Mouse (Mus musculus) heart, postnatal 0 days (tissue): ENCODE data around the gene Mob4. TPM values are rescaled to one million over a fixed set of nuclear protein-coding genes. Genes with fewer than 3 reads are reported as not detected.

ENCODE experiments used
- ATAC-seq: fragments of 200-750 bp; cut with Nextera tagmentation; 2 replicates; pipeline ENCODE4 v1.8.0; 2017; ENCODE audit warnings: low read depth, moderate number of reproducible peaks, moderate library complexity; ENCODE audit not compliant: insufficient read depth
- DNase-seq: peaks from one replicate; pipeline ENCODE4 v3.0.0-alpha.2; 2016; ENCODE audit warnings: low spot score
- H3K27ac ChIP-seq: fragments of 300-500 bp; sonication (generic); 2 replicates; pipeline ENCODE4 v1.5.1; 2014; ENCODE audit warnings: low read depth, mild to moderate bottlenecking
- H3K27me3 ChIP-seq: fragments of 300-500 bp; sonication (generic); 2 replicates; pipeline ENCODE4 v1.6.1; 2014; ENCODE audit warnings: low read length, mixed read lengths; ENCODE audit not compliant: control insufficient read depth, insufficient read depth
- H3K36me3 ChIP-seq: fragments of 300-500 bp; sonication (generic); replicated peaks from 2 replicates; pipeline ENCODE4 v1.6.1; 2014; ENCODE audit warnings: low read length, mixed read lengths; ENCODE audit not compliant: control insufficient read depth, insufficient read depth
- H3K4me1 ChIP-seq: fragments of 300-500 bp; sonication (generic); 2 replicates; pipeline ENCODE4 v1.6.1; 2014; ENCODE audit warnings: antibody characterized with exemption; ENCODE audit not compliant: control insufficient read depth, insufficient read depth
- H3K4me2 ChIP-seq: fragments of 300-500 bp; sonication (generic); 2 replicates; pipeline ENCODE4 v1.6.1; 2014; ENCODE audit warnings: low read depth, mild to moderate bottlenecking, low read length, moderate library complexity
- H3K4me3 ChIP-seq: fragments of 300-500 bp; sonication (generic); 2 replicates; pipeline ENCODE4 v1.5.1; 2014; ENCODE audit warnings: low read depth, low read length
- H3K9ac ChIP-seq: fragments of 300-500 bp; sonication (generic); replicated peaks from 2 replicates; pipeline ENCODE4 v1.6.1; 2014; ENCODE audit warnings: low read depth, low read length, mixed read lengths
- H3K9me3 ChIP-seq: fragments of 300-500 bp; sonication (generic); replicated peaks from 2 replicates; pipeline ENCODE4 v1.6.1; 2016; ENCODE audit warnings: low read length; ENCODE audit not compliant: control insufficient read depth
- CTCF ChIP-seq: IDR thresholded peaks from 2 replicates; pipeline ENCODE4 v1.5.1; 2016; ENCODE audit warnings: antibody characterized with exemption, control low read depth, low read depth
- EP300 ChIP-seq: IDR thresholded peaks from 2 replicates; pipeline ENCODE4 v1.6.1; 2016; ENCODE audit warnings: antibody characterized with exemption, low read depth
- WGBS: fragments of 180-500 bp; shearing (Covaris S2); extraction: QIAGEN DNeasy Blood & Tissue Kit; methylation state at CpG from one replicate; pipeline ENCODE4 v1.1.7; 2014; 5-methylcytosine and 5-hydroxymethylcytosine counted together
- polyA plus RNA-seq: library from polyadenylated mRNA; unstranded; fragments of >200 nt; fragmentation: Nextera tagmentation; extraction: Ambion mirVana; gene quantifications from 2 replicates; pipeline ENCODE4 v1.2.1, GENCODE M21; 2015
- total RNA-seq: library from RNA; depleted of rRNA; stranded (reverse); fragments of >200 nt; gene quantifications from 2 replicates; pipeline ENCODE4 v1.2.3, GENCODE M21; 2014; ENCODE audit warnings: low replicate concordance; rRNA removed

Mob4 gene
- total and polyA plus RNA-seq, 2 experiments from 2014 or later: 59.2 to 98.1 TPM

DNA sequence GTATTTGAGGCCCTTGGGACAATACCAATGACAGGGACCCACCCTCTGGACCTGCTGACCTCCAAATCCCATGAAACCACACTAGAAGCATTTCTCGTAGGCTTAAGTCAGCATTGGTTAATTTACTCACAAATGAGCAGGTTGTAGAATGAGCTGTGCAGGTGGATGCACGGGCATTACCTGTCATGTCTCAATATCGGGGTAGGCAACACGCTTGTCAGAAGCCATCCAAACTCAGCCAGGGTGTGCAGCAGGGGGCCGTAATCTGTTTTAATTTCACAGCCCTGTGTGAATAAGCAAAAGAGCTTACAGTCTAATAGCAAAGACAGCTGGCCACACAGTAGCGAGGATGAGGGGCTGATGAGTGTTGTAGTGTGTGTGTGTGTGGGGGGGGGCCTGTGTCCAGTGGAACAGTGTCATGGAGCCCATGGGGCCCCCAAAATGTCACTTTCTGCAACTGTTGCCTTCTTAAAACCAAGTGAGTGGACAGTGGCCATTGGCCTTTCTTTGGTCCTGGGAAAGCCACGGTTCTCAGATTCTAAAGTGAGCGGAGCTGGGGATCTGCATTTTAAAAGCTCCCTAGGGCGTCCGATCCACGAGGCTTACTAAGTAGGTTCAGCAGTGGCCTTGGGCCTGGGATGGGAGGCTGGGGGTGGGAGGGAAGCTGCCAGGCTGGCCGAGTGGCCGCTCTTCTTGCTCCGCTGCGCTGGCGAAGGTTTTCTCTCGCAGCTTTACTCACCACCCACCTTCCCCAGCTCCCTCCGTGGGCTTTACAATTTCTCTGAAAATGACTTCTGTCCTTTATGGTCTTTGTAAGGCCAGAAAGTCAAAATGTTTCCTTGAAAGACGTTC, 63.3 kb downstream of the Mob4 start:
- Histone ChIP-seq H3K27me3 (no peaks in the 10 kb centered on the region), H3K36me3 (peaks cover 4% of the 10 kb centered on the region; the same call in 1 of the 2 replicates), H3K4me1 (peaks cover 9% of the 10 kb centered on the region; the same call in 1 of the 2 replicates), H3K4me2 (no peak overlapping the region), H3K9ac (no peak overlapping the region), H3K27ac (no peak overlapping the region), H3K9me3 (no peaks in the 10 kb centered on the region), H3K4me3 (no peak overlapping the region)
- TF ChIP-seq CTCF (no peak), EP300 (no peak)
- ATAC-seq (no peak), DNase-seq (no peak)
- 74% methylated on average over 19 of the region's 19 CpGs for WGBS

DNA sequence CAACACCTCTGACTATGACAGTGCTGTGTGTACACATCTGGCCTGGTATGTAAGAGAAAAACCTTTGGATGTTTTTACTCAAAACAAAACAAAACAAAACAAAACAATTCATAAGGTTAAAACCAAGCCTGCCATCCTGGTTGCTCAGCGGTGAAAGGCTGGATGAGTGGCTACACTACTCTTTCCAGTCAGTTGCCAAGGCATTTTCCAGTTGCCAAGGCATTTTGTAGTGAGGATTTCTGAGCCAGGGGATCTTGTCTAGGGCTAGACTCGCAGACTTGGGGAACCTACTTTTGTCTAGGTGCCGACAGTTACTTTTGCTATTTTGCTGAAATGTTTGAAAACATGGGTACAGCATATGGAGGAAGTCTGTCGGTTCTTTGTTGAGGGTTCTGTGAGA, 64.0 kb downstream of the Mob4 start:
- 80% methylated on average over 4 of the region's 4 CpGs for WGBS
- H3K36me3 ChIP-seq: peaks cover 4% of the 10 kb centered on the region; the same call in 1 of the 2 replicates
- H3K27me3 ChIP-seq: no peaks in the 10 kb centered on the region
- H3K27ac ChIP-seq: no peak overlapping the region
- no peak for ATAC-seq
- TF ChIP-seq EP300 (no peak), CTCF (no peak)
- no peak overlapping the region for H3K9ac ChIP-seq
- H3K9me3 ChIP-seq: no peaks in the 10 kb centered on the region
- no peak overlapping the region for H3K4me2 ChIP-seq
- DNase-seq: no peak
- H3K4me3 ChIP-seq: no peak overlapping the region
- H3K4me1 ChIP-seq: peaks cover 9% of the 10 kb centered on the region; the same call in 1 of the 2 replicates

DNA sequence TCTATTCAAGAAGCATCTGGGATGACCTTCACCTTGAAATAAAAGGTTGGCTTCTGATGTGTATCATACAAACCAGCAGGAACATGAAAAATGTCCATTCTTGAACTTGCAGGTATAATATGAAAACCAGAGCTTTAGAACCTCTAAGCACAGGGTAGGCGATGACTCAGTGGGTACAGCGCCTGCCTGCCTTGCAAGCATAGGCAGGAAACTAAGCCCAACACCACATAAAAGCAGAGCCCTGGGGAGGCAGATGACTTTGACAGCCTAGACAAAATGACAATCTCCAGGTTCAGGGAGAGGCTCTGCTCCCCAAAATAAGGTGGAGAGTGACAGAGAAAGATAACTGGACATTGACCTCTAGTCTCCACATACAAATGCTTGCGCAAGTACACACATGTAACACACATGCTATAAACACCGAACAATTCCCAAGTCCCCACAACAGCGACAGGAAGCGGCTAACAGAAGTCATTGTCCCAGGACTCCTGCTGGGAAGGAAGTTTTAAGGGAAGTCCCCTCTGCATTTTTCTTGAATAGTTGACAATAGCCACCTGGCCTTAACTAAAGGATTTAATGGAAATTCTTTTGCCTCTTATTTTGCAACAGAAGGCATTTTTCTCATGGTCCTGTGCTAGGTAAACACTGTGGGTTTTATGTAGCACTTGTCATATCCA, 65.4 kb downstream of the Mob4 start:
- no peak overlapping the region for H3K4me2 ChIP-seq
- DNase-seq (peak; percentile 51), ATAC-seq (peak; percentile 37; the same call in 1 of the 2 replicates)
- 52% methylated on average over 6 of the region's 6 CpGs for WGBS
- H3K4me3 ChIP-seq: no peak overlapping the region
- H3K9me3 ChIP-seq: no peaks in the 10 kb centered on the region
- H3K36me3 ChIP-seq: peaks cover 4% of the 10 kb centered on the region; the same call in 1 of the 2 replicates
- H3K9ac ChIP-seq: no peak overlapping the region
- no peaks in the 10 kb centered on the region for H3K27me3 ChIP-seq
- TF ChIP-seq CTCF (no peak), EP300 (peak; percentile 44; the same call in 1 of the 2 replicates)
- peak overlapping the region; percentile 67 for H3K27ac ChIP-seq
- peaks cover 9% of the 10 kb centered on the region; the same call in 1 of the 2 replicates for H3K4me1 ChIP-seq

DNA sequence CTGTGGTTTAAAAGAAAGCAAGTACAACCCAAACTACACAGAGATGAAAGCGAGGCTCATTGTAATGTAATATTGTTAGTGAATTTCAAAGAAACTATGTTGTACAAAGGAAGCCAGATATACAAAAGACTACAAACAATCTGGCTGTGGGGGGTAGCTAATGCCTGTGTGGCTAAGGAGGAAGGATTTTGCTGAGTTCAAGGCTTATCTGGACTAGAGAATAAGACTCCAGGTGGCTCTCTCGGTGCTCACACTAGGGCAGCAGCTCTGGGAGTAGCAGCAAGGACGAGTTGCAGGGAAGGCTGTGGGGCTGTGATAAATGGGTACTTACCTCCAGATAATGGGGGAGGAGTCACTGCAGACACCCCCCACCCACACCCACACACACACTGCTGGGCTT, 67.7 kb downstream of the Mob4 start:
- Histone ChIP-seq H3K9ac (no peak overlapping the region), H3K27ac (no peak overlapping the region), H3K4me3 (no peak overlapping the region), H3K36me3 (peaks cover 4% of the 10 kb centered on the region; the same call in 1 of the 2 replicates), H3K9me3 (no peaks in the 10 kb centered on the region), H3K4me1 (peaks cover 10% of the 10 kb centered on the region; the same call in 1 of the 2 replicates), H3K27me3 (no peaks in the 10 kb centered on the region), H3K4me2 (no peak overlapping the region)
- DNase-seq (no peak), ATAC-seq (no peak)
- no peak for TF ChIP-seq CTCF
- no peak for TF ChIP-seq EP300
- 44% methylated on average over 3 of the region's 3 CpGs for WGBS

DNA sequence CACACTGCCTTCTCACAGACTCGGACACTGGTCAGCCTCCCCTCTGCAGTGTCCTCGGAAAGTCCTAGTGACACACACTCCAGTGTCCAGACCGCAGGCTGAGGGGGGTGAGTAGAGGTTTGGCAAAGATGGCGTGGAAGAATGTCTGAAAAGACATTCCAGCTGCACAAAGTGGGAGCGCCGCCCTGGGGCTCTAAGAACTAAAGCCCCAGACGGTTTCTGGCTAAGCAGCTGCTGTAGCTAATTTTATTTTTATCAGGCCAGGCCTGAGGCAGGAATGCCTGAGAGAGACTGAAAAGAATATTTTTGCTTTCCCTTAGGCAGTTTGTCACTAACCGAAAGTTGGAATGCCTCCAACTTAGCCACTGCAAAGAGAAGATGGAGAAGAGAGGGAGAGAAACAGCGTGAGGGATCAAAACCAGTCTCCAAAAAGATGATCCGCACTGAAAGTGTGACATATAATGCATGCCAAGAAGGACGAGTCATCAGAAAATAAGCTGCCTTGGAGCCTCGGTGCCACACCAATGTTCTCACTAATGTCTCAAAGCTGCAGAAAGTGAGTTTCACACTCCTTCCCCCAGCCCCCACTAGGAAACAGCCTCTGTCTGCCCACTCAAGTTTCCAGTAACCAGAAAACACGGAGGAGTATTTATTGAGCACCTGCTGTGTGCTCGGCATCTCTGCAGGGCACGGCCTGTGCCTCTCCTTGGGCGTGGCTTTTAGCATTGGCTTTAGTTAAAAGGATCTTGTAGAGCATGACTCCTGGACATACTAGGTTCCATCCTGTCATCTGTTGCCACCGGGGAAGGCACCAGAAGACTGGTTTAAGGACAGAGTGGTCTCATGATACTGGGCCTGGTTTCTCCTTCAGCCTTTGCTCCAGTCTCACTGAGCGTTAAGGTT, 71.1 kb downstream of the Mob4 start:
- peaks cover 5% of the 10 kb centered on the region; the same call in 1 of the 2 replicates for H3K4me1 ChIP-seq
- H3K36me3 ChIP-seq: peaks cover 7% of the 10 kb centered on the region; the same call in 1 of the 2 replicates
- WGBS: 43% methylated on average over 18 of the region's 18 CpGs
- peak; percentile 63 for DNase-seq
- no peaks in the 10 kb centered on the region for H3K27me3 ChIP-seq
- H3K27ac ChIP-seq: peak overlapping the region; percentile 75
- TF ChIP-seq CTCF (no peak), EP300 (no peak)
- H3K4me3 ChIP-seq: peak overlapping the region; percentile 17
- H3K4me2 ChIP-seq: peak overlapping the region; percentile 46
- peak; percentile 75 for ATAC-seq
- no peaks in the 10 kb centered on the region for H3K9me3 ChIP-seq
- peak overlapping the region; percentile 3; the same call in 1 of the 2 replicates for H3K9ac ChIP-seq

Other genes with a start within 250 kb of the Mob4 start
- 9.6 and 14.6 TPM in 2 replicates for gene Ankrd44, start 204.8 kb upstream of the Mob4 start, total RNA-seq
- gene Ankrd44, start 204.8 kb upstream of the Mob4 start, polyA plus RNA-seq: 3.3 and 3.8 TPM in 2 replicates
- gene Sf3b1, start 103.8 kb upstream of the Mob4 start, total RNA-seq: 118 and 119 TPM in 2 replicates
- 172 and 173 TPM in 2 replicates for gene Sf3b1, start 103.8 kb upstream of the Mob4 start, polyA plus RNA-seq
- gene Coq10b, start 78.5 kb upstream of the Mob4 start, total RNA-seq: 11.5 and 12.1 TPM in 2 replicates
- gene Coq10b, start 78.5 kb upstream of the Mob4 start, polyA plus RNA-seq: 28.9 and 32.2 TPM in 2 replicates
- 89.3 and 108 TPM in 2 replicates for gene Hspe1, start 43.1 kb upstream of the Mob4 start, total RNA-seq
- gene Hspe1, start 43.1 kb upstream of the Mob4 start, polyA plus RNA-seq: 350 and 362 TPM in 2 replicates
- 114 and 139 TPM in 2 replicates for gene Hspd1, start 43.0 kb upstream of the Mob4 start, total RNA-seq
- 394 and 397 TPM in 2 replicates for gene Hspd1, start 43.0 kb upstream of the Mob4 start, polyA plus RNA-seq
- gene Rftn2, start 95.6 kb downstream of the Mob4 start, total RNA-seq: 3.6 and 6.1 TPM in 2 replicates
- gene Rftn2, start 95.6 kb downstream of the Mob4 start, polyA plus RNA-seq: 7.2 TPM in 2 replicates
- 5.1 and 5.7 TPM in 2 replicates for gene Mars2, start 105.9 kb downstream of the Mob4 start, total RNA-seq
- 2.4 and 2.9 TPM in 2 replicates for gene Mars2, start 105.9 kb downstream of the Mob4 start, polyA plus RNA-seq
- gene Boll, start 232.2 kb downstream of the Mob4 start, total RNA-seq: not detected in 2 replicates
- gene Boll, start 232.2 kb downstream of the Mob4 start, polyA plus RNA-seq: not detected in 2 replicates